Mouse (Mus musculus): Measurements from ENCODE around the gene Gm8220.
"Not testable (repeated sequence)": the region's sequence is repeated elsewhere in the genome, so short reads cannot be mapped to it uniquely, and the experiment has no call there.

Gm8220 gene

DNA sequence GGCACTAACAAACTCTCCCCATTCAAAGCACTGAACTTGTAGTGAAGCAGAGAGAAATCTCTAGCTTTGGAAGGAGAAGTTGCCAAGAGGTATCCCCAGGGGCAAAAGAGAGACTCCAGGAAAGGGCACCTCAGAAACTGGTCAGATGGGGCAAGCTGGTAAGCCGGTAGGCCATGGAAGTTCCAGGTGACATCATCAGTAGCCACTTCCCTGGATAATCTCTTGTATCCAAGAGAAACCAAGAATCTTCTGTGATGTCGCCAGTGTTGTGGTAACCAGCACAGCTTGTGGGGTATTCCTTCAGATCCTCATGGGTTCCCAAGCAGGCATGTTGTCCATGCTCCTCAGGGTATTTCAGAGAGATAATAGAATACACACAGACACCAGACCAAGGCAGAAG, at the start of gene Gm8220:
Gene Gm8220 (plus strand): TSS at position 301 of the 400 bp plus-strand sequence.
- DNase-seq (ENCODE audit: low read depth in 1 of 2, low spot score in 2 of 2) = not testable (repeated sequence)

DNA sequence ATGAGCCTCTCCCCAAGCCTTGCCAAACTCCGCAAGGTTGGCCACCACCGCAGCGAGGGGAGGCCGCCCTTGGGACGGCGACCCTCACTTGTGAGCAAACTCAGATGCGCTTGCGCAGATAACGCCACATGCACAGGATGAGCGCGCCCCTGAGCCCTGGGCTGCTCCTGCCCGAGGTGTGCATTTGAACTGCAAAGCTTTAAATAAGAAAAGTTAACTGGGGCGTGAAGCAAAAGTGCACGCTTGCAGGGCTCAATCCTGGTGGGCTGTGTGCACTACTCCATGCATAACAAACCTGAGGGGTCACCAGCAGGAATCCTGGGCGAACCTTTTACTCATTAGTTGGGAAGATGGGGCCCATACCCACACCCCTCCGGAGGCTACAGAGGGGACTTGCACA, 37.3 kb upstream of the Gm8220 start:
- no peak for DNase-seq (ENCODE audit: low read depth in 1 of 2, low spot score in 2 of 2)

DNA sequence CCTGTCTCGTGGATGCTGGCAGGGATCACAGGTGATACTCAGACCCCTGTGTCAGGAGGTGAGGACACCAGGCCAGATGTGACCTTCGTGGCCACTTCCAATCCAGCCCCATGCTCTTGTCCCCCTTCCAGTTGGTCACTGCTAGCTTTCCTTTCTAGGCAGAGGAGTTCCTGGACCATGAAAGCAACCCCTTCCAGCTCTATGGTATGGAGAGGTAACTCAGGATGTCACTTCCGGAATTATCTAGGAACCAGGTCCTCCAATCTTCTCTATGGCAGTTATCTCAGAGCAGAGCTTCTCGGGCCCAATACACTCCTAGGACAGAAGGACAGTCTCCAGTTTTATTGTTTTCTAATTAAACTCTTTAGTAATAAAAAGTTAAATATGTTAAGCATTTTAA, 26.7 kb downstream of the Gm8220 start:
- DNase-seq (ENCODE audit: low read depth in 1 of 2, low spot score in 2 of 2) = not testable (repeated sequence)

DNA sequence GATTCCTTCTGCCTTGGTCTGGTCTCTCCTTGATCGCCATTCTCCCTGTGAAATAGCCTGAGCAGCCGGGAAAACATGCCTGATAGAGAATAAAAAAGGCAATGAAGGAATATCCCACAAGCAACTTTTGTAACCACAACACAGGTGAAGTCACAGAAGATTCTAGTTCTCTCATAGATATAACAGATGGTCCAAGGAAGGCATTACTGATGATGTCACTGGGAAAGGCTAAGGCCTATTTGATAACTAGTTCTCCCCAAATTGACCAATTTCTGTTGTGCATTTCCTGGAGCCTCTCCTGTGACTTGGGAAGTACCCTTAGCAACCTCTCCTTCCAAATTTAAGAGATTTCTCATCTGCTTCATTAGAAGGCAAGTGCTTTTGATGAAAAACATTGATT, 53.1 kb downstream of the Gm8220 start, which contains the start of gene Gm5930:
Gene Gm5930 (minus strand): TSS at position 101 of the 400 bp plus-strand sequence.
- not testable (repeated sequence) for DNase-seq (ENCODE audit: low read depth in 1 of 2, low spot score in 2 of 2)
